Mouse (Mus musculus) retina, postnatal 7 days (tissue): ENCODE data around the gene Tcl1.
"Not testable (repeated sequence)": the region's sequence is repeated elsewhere in the genome, so short reads cannot be mapped to it uniquely, and the experiment has no call there.

Experiments
- DNase-seq: peaks from one replicate; pipeline ENCODE4 v3.0.0-alpha.2; 2012; ENCODE audit warnings: low read depth, low spot score

Gene Tcl1

DNA sequence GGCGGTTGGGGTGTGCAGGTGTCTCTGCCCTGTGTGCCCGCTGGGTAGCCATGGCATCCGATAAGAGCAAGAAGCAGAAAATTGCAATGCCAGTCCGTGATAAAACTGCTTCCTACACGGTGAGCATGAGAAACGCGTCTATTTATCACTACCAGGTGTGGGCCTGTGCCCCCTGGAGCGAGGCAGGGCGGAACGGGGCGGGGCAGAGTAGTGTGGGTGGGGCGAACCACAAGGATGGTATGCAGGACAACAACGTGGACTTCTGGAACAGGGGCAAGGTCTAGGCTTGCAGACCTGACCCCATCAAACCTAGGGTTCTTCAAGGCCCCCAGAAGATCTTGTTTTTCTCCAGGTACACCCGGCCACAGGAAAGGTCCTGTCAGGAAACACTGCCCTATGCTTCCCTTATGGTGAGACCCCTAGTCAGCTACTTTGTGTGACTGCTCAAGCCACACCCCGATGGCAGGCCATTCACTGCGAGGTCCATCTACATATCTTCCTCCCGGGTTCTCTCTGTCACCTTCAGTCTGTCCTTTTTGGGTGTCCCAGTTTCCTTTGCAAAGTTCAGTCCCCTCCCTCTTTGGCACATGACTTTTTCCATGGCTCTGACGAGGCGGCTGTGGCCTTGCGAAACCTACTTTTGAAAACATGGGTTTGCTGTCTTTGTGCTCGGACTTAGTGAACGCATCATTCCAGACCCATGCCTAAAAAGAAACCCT lies at the start of gene Tcl1:
Tcl1 (minus strand) TSS at position 193 of the 719 bp plus-strand sequence.
- DNase-seq, result no peak

DNA sequence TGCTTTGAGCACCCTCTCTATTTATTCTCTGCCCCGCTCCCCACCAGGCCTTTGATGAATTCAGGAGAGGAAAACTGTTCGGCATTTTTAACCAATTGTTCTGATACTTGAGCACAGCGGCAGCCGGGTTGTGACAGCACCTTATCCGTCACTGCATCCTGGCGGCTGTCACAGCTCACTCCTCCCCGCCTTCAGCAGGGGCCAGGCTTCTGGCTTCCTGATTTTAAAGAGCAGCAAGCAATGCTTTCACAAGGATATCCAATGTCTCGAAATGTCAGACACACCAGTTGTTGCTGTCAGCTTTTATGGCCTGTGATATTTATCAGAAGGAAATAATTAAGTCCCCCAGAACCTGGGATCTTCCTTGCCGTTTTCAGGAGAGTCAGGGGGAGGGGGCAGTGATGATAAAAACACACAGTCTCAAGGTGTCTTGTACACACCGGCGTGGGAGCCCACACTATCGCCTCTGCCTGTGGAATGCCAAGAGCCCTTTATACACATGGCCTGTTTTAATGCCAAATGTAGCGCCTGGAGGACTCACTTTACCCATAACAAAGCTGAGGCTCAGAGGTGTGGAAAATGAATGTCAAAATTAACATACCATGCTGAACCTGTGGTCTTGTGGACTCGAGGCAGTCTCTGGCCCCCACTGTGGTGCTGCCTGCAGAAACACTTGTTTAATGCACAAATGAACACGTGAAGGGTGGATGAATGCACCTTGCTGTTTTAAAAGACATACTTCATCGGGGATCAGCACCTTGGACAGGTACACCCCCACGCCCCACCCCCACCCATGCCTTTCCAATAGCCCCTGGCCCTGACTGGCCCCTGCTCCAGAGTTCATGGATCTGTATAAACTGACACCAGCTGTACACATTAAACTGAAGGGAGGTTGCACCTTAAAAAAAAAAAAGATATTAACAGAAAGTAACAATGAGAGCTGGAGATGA lies 48.7 kb upstream of the Tcl1 start:
- no peak for DNase-seq

DNA sequence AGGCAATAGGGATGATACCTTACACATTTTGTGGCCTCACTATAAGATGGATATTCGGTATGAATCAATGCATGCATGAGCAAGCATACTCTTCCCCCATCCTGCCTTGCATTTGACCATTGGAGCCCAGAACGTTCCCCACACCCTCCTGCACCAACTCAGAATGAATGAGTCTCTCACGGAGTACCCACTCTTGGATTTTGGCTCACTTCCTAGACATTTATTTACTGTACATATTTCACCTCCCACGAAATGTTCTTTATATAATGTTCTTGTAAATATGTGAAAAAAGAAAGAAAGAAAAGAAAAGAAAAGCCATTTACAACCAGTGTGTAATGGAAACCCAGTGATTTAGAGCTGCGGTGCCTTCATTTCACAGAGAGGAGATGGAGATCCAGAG lies 44.5 kb upstream of the Tcl1 start:
- no peak for DNase-seq

DNA sequence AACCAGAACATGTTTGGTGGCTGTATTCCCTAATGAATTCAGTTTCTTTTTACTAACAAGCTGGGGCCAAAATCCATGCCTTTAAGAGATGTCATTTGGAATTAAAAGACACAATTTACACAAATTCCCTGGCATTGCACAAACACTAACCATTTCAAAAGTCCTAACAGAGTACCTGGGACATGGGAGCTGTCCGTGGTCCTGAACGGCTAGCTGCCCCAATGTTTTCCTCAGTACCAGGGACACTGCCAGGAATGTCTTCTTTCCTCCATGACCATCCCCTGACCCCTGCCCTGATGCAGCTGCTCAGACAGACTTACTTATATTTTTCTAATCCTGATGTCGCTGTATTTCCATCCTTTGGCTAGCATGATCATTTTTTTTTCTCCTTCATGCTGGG lies 43.5 kb upstream of the Tcl1 start:
- DNase-seq, result no peak

DNA sequence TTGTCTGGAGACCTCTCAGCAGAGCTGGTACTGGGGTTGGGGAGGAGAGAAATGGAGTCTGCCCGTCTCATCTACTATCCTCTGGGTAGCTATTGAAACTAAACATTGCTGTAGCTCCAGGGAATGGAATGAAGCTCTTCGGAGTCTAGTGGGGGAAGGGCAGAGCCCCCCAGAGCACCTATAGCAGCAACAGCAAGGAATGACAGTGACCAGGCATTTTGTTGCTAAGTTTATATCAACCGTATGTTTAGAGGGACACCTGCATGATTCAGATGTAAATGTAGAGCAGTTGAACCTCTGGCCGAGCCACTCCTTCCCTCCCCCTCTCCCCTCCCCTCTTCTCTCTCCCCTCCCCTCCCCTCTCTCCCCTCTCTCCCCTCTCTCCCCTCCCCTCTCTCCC lies 36.6 kb upstream of the Tcl1 start:
- no peak for DNase-seq

DNA sequence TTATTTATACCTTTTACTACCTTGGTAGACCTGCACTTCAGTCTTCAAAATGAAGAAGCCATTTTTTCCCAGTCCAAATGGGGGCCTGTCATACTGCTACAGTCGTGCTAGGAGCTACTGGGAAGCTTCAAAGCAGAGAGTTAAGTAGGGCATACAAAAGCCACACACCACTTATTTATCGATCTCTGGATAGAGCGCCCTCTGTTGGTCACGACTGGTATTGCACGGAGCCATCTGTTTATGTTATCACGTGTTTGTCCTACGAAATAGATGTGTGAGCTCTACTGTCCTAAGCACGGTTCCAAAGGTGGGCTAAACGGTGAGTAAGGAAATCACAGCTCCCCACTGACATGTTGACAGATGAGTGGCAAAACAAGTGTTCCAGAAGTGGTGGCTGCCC lies 36.2 kb upstream of the Tcl1 start:
- DNase-seq, result no peak

DNA sequence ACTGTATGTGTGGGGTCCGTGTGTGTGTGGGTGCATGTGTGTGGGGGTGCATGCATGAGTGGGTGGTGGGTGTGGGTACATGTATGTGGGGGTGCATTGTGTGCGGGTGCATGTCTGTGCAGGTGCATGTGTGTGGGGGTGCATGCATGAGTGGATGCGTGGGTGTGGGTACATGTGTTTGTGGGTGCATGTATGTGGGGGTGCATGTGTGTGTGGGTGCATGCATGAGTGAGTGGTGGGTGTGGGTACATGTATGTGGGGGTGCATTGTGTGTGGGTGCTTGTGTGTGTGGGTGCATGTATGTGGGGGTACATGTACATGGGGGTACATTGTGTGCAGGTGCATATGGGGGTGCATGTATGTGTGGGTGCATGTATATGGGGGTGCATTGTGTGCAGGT lies 31.2 kb upstream of the Tcl1 start:
- DNase-seq, result no peak

DNA sequence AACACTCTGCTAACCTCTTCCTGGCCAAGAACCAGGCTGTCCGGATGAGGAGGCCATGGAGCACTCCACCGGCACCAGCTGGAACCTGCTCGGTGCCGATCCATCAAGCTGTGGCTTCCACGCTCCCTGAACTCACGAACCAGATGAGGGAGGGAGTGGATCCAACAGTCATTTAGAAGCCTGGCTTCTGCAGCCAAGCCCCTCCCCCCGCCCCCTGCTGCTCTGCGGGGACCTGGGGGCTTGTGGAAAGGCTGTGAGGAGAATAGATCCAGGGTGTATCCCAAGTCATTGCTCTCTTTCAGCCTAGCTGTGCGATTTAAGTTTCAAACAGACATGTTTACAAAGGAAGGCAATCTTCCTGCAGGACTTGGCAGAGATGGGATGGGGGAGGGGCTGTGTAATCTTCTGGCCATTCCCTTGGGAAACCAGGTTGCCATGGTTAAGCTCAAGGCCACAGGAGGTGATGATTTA lies 26.2 kb upstream of the Tcl1 start:
- no peak for DNase-seq

DNA sequence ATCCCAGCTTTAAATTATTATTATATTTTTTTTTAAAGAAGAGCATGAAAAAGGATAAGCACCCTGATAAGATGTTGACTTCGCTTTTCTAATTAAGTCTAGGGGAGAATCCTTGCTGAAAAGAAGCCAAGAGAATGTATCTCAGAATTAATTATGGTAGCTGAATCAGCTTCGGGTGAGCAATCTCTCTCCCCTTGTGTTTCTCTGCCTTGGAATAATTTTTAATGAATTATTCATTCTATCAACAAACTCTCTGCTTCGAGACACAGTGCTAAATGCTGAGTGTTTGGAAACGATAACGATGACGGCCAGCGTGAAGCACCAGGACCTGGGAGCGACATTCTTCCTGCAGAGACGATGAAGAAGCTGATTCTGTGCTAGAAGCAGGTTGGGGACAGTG lies 16.5 kb upstream of the Tcl1 start:
- DNase-seq, result no peak

DNA sequence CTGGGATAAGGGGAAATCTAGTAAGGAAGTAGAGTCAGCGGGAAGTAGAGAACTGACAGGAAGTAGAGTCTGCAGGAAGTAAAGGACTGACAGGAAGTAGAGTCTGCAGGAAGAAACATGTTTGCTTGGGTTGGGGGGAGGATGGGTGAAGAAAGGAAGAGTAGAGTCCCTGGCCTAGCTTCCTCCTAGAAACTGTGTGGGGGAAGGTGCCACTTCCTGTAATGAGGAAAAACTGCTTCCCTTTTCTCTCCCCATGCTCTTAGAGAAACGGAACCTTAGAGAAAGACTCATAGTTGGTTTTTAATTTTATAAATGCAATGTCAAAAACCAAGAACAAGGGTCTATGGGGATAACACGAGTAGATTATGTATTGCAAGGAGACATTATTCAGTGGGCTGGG lies 12.5 kb upstream of the Tcl1 start:
- DNase-seq, result no peak

DNA sequence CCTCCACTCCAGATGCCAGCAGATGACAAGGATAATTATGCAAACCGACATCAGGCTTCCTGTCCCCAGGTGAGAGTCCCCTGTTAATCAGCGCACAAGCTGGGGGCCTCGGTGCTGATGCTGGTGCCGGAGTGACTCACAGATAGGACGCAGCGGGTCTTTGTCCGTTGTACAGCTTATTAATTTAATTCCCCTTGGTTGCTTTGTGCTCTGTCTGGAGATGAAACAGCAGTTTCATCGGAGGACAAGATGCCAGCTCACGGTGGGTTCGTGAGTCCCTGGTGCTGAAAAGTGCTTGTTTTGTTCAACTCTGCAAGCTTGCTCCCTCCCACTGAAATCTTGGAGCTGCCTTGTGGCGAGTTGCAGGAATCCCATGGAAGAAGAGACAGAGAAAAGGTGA lies 11.8 kb upstream of the Tcl1 start:
- DNase-seq, result no peak

DNA sequence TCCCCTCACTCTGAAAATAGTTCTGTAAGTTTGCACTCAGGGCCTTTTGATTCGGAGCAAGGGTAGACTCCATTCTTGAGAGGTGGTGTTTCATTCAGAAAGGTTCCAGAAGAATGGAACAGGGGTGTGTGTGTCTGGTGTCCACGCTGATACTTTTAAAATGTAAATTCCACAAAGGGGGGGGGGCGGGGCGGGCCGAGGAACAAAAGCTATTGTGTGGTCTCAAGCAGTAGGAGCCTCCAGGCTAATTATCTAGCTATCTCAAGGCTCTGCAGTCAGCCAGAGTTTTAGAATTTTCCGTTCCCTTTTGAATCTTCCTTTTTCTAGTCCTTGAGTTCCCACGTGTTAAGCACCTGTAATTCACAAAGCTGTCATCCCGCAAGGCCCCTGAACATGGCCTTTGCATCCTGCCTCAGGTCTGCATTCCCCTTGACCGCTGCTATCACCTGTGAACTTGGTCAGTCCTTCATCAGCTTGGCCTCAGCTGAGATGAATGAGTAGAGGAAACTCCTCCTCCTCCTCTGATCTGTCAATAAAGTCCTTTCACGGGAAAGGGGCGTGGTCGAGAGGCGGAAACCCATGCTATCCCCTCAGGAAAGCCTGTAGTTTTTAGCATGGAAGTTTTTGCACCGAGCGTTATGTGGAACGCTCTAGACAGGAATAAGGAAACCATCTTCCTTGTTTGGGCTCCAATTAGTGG lies 2.2 kb upstream of the Tcl1 start:
- DNase-seq, result no peak

DNA sequence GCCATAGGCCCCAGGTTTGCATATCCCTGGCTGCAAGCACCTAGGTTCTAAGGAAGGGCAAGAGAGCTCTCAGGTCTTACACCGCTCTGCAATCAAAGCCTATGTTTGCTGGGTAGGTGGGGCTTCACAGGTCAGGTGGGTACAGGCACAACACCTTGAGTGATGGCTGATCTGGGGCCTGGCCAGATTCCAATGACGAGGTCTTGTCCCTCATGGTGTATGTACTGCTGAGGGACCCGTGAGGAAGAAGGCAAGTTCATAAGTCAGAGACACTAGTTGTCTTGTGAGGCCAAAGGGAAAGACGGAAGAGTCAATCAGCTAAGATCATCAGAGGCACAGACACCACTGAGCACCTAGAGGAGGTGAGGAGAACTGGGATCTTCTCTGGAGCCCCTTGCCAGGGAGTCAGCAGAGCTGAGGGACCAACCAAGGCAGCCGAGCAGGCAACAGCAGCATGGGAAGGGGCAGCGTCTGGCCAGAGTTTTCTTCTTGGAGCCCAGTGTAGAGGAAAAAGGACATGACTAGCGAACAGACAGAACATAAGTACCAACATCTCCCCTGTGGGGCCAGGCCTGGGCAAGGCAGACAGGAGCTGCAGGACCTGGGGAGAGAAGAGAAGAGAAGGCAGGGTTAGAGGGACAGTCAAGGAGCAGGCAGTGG lies 5.4 kb downstream of the Tcl1 start:
- DNase-seq, result no peak

DNA sequence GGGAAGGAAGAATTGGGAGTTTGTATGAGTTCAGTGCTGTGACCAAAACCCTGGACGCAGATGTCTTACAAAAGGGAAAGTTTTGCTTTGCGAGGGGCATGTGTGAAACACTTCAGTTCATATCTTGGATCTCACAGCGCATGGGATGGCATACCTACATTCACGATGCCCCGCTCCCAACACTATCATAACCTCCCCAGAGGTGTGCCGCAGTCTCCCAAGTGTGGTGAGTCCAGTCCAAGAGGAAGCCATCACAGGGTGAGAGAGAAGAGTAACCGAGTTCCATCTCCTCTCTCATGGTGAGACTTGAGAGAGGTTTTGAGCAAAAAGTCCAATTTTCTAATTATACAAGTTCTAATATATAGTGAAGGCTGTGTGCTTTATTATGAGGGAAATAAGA lies 13.4 kb downstream of the Tcl1 start:
- no peak for DNase-seq

DNA sequence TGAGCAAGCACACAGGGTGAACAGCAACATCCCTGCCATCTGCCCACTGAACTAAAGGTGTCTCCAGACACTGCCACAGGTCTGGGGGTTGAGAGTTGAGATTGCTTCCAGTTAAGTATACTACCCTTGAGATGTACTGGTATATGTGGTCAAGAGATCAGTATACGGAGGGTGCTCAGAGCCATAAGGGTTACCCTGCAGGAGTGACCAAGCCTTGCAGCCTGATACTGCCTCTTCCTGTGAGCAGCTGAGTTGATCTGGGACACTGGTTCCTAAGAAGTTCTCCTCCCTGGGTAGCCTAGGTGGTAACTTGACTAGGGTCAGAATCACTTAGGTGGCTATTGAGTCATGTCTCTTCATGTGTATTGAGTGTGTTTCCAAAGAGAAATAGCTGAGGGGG lies 14.2 kb downstream of the Tcl1 start:
- no peak for DNase-seq

DNA sequence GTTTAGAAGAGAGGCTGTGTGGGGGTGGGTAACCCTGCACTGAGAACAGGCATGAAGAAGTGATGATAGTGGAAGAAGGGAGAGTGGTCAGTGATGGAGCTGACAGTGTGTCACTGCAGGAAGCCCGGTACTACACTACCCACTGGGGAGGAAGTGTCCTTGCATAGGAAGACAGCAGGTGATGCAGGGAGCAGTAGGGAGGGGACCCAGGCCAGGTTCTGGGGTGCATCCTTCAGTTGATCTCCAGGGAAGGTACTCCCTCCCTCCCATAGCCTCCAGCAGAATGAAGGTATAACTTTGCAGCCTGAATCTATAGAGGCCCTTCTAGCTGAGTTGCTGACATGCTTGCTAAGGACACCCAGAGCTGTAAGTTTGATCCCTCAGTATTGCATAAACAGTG lies 15.5 kb downstream of the Tcl1 start:
- no peak for DNase-seq

DNA sequence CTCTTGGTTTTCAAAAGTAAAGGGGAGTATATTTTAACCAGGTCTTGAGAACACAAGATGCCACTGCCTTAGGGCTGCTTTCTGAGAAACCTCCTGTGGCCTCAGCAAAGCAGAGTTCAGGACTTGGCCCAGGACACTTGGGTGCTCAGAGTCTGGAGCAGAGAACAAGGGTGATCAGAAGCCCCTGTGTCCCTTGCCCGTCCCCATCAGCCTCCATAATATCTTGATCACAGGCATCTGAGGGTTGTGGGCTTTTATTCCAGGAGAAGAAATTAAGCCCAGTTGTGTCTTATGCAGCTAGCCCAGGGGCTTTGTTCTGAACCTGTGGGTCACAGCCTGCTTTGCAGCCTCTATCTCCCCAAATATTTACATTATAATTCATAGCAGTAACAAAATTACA lies 20.9 kb downstream of the Tcl1 start, which contains the start of gene Tcl1b4:
Tcl1b4 (plus strand) TSS at position 301 of the 400 bp plus-strand sequence.
- DNase-seq, result not testable (repeated sequence)

DNA sequence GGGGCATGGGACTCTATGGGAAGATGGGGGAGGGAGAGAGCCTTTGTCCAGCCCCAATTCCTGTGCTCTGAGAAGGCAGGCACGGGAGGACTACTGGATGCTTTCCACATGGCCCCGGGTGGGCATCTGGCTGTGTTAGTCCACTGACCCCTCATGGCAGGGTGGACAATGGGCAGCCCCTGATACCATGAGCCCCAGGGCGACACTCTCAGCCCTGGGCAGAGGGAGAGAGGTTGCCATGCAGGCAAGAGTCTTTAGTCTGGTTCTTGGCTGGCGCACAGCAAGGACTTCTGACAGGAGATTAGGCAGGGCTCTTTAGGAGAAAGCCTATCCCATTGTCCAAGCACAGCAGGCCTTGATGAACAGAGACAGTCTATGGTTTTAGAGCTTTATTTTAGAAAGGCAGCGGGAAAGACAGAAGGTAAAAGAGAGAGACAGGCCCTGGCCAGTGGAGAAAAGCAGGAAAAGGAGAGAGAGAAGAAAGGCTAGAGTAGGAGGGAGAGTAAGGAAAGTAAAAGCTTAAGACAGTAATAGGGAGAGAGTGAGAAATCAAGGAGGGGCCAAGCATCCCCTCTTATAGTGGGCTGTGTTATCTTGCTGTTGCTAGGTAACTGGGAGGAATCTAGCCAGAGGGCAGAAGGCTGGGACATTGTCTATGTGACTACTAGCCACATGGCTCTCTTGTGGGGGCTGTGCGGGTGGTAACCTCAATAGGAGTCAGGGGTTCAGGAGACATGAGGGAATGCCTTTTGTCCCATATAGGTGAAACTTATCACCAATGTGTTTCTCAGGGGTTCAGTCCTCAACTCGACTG lies 22.7 kb downstream of the Tcl1 start:
- not testable (repeated sequence) for DNase-seq

DNA sequence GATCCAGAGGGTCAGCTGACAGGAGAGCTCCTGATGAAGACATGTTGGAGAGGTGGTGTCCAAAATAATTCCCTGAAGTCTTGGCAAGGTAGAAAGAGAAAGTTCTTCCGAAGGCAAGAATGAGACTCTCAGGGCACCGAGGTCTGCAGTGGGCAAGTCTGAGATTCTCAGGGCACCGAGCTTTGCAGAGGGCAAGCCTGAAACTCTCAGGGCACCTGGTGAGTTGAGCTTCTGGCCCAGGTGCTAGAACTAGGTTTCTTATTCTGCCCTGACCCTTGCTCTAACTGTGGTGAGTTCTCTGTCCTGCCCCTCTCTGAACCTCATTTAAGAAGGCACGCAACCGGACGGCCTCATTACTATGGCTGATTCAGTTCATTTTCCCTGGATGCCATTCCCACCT lies 31.9 kb downstream of the Tcl1 start, which contains the start of gene Tcl1b3:
Tcl1b3 (plus strand) TSS at position 301 of the 400 bp plus-strand sequence.
- not testable (repeated sequence) for DNase-seq

DNA sequence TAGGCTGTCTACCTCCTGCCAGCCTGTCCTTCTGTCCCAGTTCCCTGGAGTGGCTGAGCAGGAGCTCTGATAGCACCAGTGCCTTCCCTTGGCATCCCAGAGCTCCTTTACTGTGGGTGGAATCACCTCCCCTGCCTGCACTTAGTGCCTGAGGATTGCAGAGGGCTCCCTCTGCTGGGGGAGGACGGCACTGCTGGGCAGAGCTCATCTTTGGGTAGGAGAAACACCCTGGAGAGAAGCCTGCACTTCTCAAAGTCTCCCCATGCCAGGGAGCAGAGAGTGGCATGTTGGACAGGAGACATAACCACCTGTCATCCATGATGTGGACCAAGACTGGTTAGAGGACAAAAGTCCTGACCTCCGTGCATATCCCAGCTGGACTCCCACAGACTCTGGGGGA lies 33.6 kb downstream of the Tcl1 start:
- DNase-seq, result not testable (repeated sequence)
